Mouse (Mus musculus) kidney, adult 2 months (tissue): ENCODE data around the gene Mreg. TPM values are rescaled to one million over a fixed set of nuclear protein-coding genes. Genes with fewer than 3 reads are reported as not detected.

Experiments
- DNase-seq: peaks from one replicate; pipeline ENCODE4 v3.0.0; 2021
- H3K27ac ChIP-seq: fragments of 200-500 bp; 2 replicates; pipeline ENCODE4 v1.5.1; 2012; ENCODE audit warnings: low read depth, low read length, control low read depth, inconsistent platforms; ENCODE audit not compliant: insufficient read depth
- H3K27me3 ChIP-seq: fragments of 200-500 bp; replicated peaks from 2 replicates; pipeline ENCODE4 v1.6.1; 2012; ENCODE audit warnings: mild to moderate bottlenecking, moderate library complexity, low read length, inconsistent platforms; ENCODE audit not compliant: control insufficient read depth, insufficient read depth
- H3K36me3 ChIP-seq: fragments of 200-500 bp; 2 replicates; pipeline ENCODE4 v1.6.1; 2012; ENCODE audit warnings: mild to moderate bottlenecking, moderate library complexity, low read length, inconsistent platforms; ENCODE audit not compliant: control insufficient read depth, insufficient read depth
- H3K4me1 ChIP-seq: fragments of 200-500 bp; 2 replicates; pipeline ENCODE4 v1.6.1; 2011; ENCODE audit warnings: low read length; ENCODE audit not compliant: control insufficient read depth, insufficient read depth
- H3K4me3 ChIP-seq: fragments of 200-500 bp; 2 replicates; pipeline ENCODE4 v1.5.1; 2011; ENCODE audit warnings: mild to moderate bottlenecking, low read depth, low read length, control low read depth; ENCODE audit not compliant: insufficient read depth
- CTCF ChIP-seq: fragments of 200-500 bp; conservative IDR thresholded peaks from 2 replicates; pipeline ENCODE4 v1.5.1; 2011; ENCODE audit warnings: low read depth, mild to moderate bottlenecking, control low read depth, low read length, moderate library complexity, mixed read lengths; ENCODE audit not compliant: insufficient read depth, insufficient read length
- POLR2A ChIP-seq: fragments of 200-500 bp; IDR thresholded peaks from one replicate; pipeline ENCODE4 v1.6.1; 2011; ENCODE audit warnings: low read depth, low read length, control low read depth
- WGBS: fragments of 180-500 bp; shearing (Covaris S2); methylation state at CpG from one replicate; pipeline ENCODE4 v1.1.7; 2018; 5-methylcytosine and 5-hydroxymethylcytosine counted together
- polyA plus RNA-seq: library from polyadenylated mRNA; depleted of rRNA; stranded (reverse); fragments of >200 nt; gene quantifications from 2 replicates; pipeline ENCODE4 v1.2.3, GENCODE M21; 2012

Gene Mreg
- polyA plus RNA-seq, 1 experiment = 3.2 TPM

DNA sequence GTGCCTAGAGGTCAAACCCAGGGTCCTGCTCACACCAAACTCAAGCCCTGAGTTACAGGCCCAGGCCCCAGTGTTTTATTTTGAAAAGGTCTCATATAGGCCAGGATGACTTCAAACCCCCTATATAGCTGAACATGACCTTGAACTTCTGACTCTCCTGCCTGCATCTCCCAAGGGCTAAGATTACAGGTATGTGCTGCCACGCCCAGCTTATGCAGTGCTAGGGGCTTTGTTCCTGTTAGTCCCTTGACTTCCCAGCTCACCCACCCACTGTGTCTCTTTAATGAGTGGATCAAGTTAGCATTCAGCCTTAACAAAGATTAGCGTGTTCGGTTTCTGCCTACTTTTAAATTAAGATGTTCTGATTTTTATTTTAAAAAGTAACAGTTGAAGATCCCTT, 1.8 kb upstream of the Mreg start:
- no peak overlapping the region for H3K27ac ChIP-seq
- 0 out of 2 replicates have a peak, but pooled peaks cover 4% of the 10 kb centered on the region for H3K4me1 ChIP-seq
- 98% methylated on average over 3 of the region's 3 CpGs for WGBS
- no peak overlapping the region for H3K4me3 ChIP-seq
- no peak for TF ChIP-seq POLR2A
- TF ChIP-seq CTCF = no peak
- no peak for DNase-seq
- H3K36me3 ChIP-seq = no peaks in the 10 kb centered on the region
- no peaks in the 10 kb centered on the region for H3K27me3 ChIP-seq

DNA sequence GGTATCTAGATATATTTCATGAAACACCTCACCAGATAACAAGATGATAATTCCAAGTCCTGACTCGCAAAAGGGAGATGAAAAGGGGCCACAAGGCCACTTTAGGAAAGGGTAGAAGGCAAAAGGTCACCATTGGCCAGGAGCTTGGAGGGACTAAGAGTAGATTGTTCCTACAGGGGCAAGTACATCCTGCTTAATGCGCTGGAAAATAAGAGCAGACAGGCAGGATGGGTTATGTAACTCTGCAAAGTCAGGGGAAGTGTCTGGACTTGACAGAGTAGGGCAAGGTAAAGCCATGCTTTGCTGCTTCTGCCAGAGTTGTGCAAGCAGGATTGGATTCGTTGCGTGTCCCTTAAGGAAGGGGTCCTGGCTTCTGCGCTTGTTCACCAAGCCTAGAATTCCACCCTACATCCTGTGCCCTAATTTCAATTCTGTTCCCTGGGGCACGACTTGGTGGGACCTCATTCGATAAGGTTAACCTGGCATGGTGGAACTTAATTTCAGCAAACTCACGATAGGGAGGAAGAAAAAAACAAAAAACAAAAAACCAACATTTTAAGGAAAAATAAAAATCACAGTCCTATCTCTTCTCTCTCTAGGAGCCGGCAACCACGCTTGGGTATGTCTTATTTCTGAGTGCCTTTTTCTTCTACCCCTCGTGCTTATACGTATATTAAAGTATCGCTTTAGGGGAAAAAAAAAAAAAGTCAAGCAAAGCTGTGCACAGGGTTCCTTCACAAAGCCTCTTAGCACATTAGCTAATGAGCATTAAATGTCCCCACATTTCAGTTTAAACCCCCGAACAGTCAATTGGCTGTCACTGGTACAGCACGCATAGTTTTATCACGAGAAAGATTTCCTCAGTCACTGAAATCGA, 1.1 kb downstream of the Mreg start:
- Histone ChIP-seq H3K36me3 (no peaks in the 10 kb centered on the region), H3K27ac (no peak overlapping the region), H3K4me1 (0 out of 2 replicates have a peak, but pooled peaks cover 4% of the 10 kb centered on the region), H3K4me3 (peak overlapping the region; percentile 74), H3K27me3 (no peaks in the 10 kb centered on the region)
- 26% methylated on average over 17 of the region's 17 CpGs for WGBS
- DNase-seq = peak; percentile 20
- TF ChIP-seq POLR2A (no peak), CTCF (no peak)

DNA sequence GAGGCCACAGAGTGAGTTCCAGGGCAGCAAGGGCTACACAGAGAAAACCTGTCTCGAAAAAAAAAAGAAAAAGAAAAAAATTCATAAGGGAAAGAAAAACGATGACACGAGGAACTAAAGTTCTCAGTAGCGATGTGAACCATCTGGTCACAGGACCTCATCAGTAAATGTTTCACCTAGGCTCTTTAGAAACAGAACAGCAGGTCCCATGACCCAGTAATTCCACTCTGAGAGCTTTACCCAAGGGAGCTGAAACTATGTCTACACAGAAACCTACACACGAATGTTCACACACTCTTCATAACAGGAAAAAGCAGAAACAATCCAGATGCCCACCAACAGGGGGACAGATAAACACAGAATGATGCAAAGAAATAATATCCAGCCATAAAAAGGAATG, 4.0 kb downstream of the Mreg start:
- H3K36me3 ChIP-seq = no peaks in the 10 kb centered on the region
- H3K4me1 ChIP-seq = 0 out of 2 replicates have a peak, but pooled peaks cover 4% of the 10 kb centered on the region
- no peak overlapping the region for H3K27ac ChIP-seq
- DNase-seq = peak; percentile 22
- no peak for TF ChIP-seq CTCF
- no peak for TF ChIP-seq POLR2A
- WGBS = 56% methylated on average over 5 of the region's 5 CpGs
- H3K4me3 ChIP-seq = no peak overlapping the region
- H3K27me3 ChIP-seq = no peaks in the 10 kb centered on the region

DNA sequence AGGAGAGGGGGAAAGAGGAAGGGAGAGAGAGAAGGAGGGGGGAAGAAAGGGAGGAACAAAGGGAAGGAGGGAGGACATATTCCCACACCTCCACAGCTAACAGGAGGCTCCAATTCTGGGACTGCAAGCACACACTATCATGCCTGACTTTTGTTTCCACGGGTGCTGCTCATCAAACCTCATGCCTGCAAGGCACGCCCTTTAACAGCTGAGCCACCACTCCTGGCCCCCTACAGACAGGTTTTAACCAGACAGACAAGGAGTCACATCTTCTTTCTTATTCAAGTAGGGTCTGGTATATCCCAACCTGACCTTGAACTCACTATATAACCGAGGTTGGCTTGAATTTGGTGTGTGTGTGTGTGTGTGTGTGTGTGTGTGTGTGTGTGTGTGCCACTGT, 7.0 kb downstream of the Mreg start:
- Histone ChIP-seq H3K4me3 (no peak overlapping the region), H3K27me3 (no peaks in the 10 kb centered on the region), H3K36me3 (no peaks in the 10 kb centered on the region), H3K4me1 (no peaks in the 10 kb centered on the region), H3K27ac (no peak overlapping the region)
- DNase-seq = no peak
- WGBS = 68% methylated on average over 3 of the region's 3 CpGs
- TF ChIP-seq CTCF = no peak
- TF ChIP-seq POLR2A = no peak

DNA sequence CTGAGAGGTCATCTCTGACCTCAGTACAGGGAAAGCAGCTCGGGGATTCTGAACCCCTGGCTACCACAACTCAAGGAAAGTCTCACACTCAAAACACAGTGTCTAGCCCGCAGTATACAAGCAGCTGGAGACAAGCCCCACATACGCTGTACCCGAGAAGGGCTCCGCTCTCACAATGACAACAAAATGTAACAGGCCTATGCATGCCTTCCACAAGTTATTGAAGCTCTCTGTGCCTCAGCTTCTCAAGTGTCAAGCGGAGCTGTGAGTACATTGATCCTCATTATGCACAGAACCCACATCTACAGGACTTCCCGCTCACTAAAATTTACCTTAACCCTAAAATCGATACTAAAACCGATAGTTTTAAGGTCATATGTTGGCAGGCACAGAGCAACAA, 8.9 kb downstream of the Mreg start:
- no peaks in the 10 kb centered on the region for H3K4me1 ChIP-seq
- H3K27me3 ChIP-seq = no peaks in the 10 kb centered on the region
- H3K4me3 ChIP-seq = no peak overlapping the region
- 88% methylated on average over 9 of the region's 9 CpGs for WGBS
- TF ChIP-seq POLR2A = no peak
- no peak overlapping the region for H3K27ac ChIP-seq
- H3K36me3 ChIP-seq = no peaks in the 10 kb centered on the region
- no peak for DNase-seq

DNA sequence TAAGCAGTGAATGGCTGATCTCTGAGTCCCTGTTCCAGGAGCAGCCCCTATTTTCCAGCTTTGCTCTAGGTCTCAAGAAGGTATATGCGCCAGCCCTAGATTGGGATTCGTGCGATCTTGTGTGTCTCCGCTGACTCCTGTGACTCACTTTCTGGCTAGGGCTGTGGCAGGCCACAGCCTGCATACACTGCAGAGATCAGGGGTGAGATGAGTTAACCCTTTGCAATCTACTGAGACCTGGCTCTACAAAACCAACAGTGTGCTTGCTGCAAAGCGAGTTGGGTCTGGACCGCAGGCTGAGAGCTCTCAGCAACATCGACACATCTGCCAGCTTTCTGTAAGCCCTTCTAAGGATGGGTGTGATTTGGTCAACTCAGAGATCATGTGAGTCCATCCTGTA, 9.4 kb downstream of the Mreg start:
- Histone ChIP-seq H3K36me3 (no peaks in the 10 kb centered on the region), H3K4me1 (no peaks in the 10 kb centered on the region), H3K4me3 (no peak overlapping the region), H3K27ac (no peak overlapping the region), H3K27me3 (no peaks in the 10 kb centered on the region)
- no peak for DNase-seq
- 94% methylated on average over 7 of the region's 7 CpGs for WGBS
- TF ChIP-seq CTCF (no peak), POLR2A (no peak)

DNA sequence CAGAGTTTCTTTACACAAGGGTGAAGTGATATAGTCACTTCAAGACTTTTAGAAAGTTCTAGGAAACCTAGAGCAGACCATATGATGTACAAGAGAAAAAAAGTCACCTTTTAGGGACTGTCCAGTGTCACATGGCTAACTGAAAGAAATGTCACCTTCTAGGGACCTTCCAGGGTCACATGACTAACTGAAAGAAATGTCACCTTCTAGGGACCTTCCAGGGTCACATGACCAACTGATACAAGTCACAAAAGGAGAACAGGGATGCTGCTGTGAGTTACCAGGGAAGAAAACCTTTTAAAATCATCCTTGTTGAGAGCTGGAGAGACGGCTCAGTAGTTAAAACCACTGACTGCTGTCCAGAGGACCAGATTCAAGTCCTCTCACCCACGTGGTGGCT, 10.0 kb downstream of the Mreg start:
- DNase-seq = no peak
- no peak overlapping the region for H3K4me3 ChIP-seq
- no peaks in the 10 kb centered on the region for H3K36me3 ChIP-seq
- no peaks in the 10 kb centered on the region for H3K4me1 ChIP-seq
- no peaks in the 10 kb centered on the region for H3K27me3 ChIP-seq
- no peak for TF ChIP-seq POLR2A
- no peak for TF ChIP-seq CTCF
- WGBS = 68% methylated on average over 2 of the region's 2 CpGs
- H3K27ac ChIP-seq = no peak overlapping the region
